Mouse (Mus musculus) gastrocnemius, postnatal 10 days (tissue): ENCODE measurements around the gene Rlbp1. TPM values are rescaled to one million over a fixed set of nuclear protein-coding genes. Genes with fewer than 3 reads are reported as not detected.
A peak's percentile ranks its signal among the peaks of the same experiment; 100 is the strongest.

ENCODE experiments used
- DNase-seq: peaks from one replicate; pipeline ENCODE4 v3.0.0; 2021; ENCODE audit warnings: mixed read lengths
- total RNA-seq, 2 experiments: library from RNA; stranded (reverse); gene quantifications; 2 replicates each; pipeline ENCODE4 v1.2.3; 2021

Rlbp1 gene
- total RNA-seq, 2 experiments from 2014 or later: not detected

- no peak for DNase-seq
These were observed 10.2 kb downstream of the Rlbp1 start for GRCm38 (mm10) chr7:79376516-79377275.

DNA sequence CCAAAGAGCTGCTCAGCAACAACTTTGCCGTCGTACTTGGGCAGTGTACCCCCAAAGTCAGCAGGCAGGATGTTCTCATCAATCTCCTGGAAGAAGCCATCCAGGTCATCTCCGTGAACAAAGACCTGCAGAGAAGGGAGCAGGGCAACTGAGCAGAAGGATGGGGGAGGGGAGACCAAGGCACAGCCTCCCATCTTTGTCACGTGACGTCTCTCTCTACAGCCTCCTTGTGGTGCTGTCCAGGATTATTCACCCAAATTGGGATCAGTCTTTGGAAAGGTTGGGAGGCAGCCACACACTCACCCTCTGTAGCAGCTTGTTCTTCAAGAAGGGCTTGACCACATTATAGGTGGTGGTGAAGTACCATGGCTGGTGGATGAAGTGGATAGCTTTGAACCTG is 11.3 kb downstream of the Rlbp1 start:
- no peak for DNase-seq

GRCm38 (mm10) chr7:79374017-79374416 is 12.8 kb downstream of the Rlbp1 start:
- DNase-seq: no peak

DNA sequence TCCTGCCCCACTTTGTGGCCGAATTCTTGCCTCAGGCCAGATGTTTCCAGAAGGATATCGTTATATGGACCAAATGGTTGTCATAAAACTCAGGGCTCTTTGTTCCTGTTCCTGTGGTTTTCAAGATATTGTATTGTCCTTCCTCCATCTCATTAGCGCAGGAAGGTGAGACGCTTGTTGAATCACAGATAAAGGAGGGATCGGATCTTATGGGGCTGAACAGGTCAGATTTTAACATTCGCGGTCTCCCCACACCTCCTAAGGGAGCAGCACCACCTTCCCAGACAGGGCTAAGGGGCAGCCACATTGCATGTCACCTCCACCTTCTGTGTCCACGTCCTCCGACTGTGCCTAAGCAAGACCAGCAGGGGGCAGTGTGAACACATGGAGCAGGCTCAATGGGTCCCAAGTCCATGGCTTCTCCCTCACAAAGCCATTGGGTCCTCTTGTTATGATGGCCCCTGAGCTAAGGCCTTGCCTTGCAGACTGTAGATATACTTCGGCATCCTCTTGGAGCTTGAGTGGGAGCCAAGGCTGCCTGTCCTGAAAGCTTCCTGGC is 15.4 kb downstream of the Rlbp1 start:
- DNase-seq: peak; percentile 74

DNA sequence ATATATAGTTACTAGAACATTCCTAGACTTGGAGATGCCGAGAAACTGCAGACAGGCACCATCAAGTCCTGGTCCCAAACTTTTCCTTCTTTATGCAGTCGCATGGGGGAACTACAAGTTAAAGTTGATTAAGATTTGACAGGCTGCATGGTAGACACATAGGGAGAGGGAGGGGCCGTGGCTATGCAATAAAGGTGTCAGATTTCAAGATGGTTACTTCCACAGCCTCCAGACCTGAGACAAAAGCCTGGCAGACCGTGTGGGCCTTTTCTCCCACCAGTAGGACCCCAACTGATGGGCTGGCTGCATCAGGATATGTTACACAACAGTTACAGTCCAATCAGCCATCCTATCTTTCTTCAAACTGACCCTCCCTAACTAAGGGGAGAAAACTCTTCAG is 17.4 kb downstream of the Rlbp1 start:
- no peak for DNase-seq

- no peak for DNase-seq
These were observed 18.2 kb downstream of the Rlbp1 start for GRCm38 (mm10) chr7:79368664-79369063.

DNA sequence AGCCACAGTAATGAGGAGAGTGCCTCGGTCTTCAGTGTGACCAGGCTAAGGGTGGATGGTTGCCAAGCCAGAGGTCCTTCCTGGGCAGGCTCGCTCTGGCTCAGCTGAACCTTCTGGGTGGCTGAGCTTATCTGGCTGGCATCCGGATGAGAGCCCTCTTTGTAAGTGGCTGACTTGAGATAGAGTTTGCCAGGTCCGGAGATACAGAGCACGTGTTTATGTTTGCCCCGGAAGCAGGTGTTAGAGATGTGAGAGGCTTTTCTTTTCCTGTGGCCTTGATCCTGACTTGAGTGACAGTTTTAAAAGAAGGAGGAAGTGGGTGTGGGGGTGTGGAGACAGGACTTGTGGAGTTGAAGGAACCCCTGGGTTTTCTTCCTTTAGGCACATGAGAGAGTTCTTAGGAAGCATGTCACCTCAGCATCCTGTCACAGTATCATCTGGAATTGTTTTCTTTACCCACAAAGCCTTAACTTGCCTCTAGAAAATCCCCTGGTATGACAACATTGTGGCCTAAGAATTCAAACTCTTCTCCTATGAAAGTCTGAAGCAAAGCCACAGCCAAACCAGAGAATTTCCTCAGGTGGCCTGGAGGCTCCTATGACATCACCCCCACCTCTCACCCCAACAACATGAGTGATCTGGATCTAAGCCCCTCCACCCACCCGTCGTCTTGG is 23.3 kb downstream of the Rlbp1 start:
- DNase-seq: peak; percentile 38

DNA sequence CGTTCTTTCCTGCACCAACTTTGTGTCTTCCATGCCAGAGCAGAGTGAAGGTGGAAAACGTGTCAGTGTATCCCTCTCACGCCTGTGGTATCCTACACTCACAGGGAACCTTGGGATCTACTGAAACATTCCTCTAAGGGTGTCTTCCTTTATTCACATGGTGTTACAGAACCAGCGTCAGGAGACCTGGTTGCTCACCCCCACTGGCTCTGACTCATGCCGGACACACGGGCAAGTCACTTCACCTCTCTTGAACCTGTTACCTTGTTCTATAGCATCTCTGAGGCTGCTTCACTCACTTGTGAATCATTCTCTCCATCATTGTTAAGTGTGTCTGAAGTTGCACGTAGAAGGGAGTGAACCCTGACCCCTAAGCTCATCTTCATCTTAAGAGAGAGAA is 24.0 kb downstream of the Rlbp1 start:
- no peak for DNase-seq

- DNase-seq: no peak
These were observed 24.6 kb downstream of the Rlbp1 start for GRCm38 (mm10) chr7:79362208-79362607.

- no peak for DNase-seq
These were observed 26.8 kb downstream of the Rlbp1 start for GRCm38 (mm10) chr7:79360056-79360455.

GRCm38 (mm10) chr7:79359183-79359435 is 27.7 kb downstream of the Rlbp1 start:
- DNase-seq: no peak

GRCm38 (mm10) chr7:79358350-79359182 is 28.3 kb downstream of the Rlbp1 start:
- DNase-seq: no peak

- DNase-seq: peak; percentile 68
These were observed 37.0 kb downstream of the Rlbp1 start for GRCm38 (mm10) chr7:79349738-79350386.

DNA sequence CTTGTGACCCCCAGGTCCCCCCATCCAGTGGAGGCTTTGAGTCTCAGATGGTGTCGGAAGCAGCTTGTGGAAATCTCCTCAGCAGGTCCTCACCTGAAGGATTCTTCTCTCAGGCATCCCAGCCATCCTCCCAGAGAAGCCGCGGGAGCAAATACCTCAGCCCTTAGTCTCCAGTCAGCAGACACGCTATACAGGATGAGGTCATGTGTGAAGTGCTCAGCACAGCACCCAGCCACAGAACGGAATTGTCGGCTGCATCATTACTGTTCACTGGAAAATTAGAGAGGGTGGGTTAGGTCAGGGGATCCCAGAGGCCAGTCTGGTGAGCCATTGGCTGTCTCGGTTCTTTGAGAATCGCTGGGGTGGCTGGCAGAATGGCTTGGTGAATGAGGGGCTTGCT is 38.0 kb downstream of the Rlbp1 start:
- DNase-seq: no peak

DNA sequence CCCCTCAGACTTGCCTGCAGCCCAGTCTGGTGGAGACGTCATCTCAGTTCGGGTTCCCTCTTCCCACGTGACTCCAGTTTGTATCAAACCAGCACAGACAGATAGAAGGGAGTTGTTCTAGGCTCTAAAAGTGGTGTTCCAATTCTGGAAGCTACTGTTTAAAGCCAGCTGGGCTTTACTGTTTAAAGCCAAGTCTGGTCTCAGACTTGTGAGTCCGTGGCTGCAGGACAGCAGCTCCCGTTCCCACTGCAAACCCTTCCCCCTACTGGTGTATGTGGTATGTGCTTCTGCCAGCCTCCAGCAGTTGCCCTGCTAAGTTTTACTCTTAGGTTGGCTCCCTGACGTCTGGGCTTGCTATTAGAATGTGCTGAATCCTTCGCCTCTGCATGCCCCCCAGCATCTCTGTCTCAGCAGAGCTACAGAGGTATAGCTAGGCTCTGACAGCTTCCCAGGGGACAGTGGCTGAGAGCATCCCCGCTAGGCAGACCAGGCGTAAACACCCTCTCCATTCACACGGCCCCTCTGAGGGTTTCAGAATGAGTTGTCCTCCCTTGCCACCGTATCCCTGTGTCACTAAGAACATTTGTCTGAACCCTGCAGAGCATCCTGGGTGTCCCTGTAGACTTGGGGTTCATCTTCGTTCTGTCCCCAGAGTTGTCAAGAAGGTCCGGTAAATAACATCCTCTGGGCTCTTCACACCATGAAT is 39.6 kb downstream of the Rlbp1 start:
- DNase-seq: no peak

- no peak for DNase-seq
These were observed 40.2 kb downstream of the Rlbp1 start for GRCm38 (mm10) chr7:79346555-79347075.

GRCm38 (mm10) chr7:79345902-79346301 is 40.9 kb downstream of the Rlbp1 start:
- DNase-seq: peak; percentile 71

DNA sequence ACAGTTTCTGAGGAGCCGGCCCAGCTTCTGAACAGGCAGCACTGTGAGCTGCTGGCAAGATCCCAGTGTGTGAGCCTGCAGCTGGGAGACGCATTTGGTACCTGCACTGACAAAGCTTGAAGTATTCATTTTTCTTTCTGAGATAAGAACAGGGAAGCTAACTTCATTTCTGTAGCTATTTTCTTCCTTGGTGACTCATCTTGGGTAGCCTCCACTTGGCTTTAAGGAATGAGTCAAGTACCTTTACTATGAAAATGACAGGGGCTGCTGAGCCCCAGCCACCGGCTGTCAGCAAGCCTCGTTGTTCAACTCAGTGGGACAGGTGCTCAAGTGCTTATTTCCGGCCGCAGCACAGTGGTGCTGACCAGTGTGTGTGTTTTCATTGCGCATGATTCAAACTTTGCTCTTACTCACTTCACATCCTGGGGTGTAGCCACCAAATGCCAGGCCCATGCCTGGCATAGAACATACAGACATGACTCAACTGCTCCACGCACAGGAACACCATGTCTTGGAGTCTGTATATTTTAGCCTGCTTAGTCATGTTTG is 50.4 kb downstream of the Rlbp1 start:
- DNase-seq: no peak

- DNase-seq: no peak
These were observed 53.4 kb downstream of the Rlbp1 start for GRCm38 (mm10) chr7:79333419-79333818.

DNA sequence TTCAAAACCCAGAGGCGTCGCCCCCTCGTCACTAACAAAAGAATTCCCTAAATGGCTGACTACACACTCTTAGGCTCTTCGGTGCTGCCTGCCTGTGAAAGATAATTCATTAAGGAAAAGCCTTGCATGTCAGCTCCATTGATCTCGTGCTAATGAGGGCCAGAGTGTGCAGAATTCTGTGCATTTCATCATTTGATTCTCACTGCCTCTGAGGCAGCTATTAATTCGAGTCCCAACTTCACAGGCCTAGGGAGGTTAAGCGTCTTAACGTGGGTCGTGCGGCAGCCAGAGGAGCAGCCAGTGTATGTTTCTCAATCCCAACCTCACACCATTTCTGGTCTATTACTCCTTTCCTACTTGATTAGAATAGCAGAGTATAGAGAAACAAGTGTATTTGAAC is 55.7 kb downstream of the Rlbp1 start:
- DNase-seq: no peak

DNA sequence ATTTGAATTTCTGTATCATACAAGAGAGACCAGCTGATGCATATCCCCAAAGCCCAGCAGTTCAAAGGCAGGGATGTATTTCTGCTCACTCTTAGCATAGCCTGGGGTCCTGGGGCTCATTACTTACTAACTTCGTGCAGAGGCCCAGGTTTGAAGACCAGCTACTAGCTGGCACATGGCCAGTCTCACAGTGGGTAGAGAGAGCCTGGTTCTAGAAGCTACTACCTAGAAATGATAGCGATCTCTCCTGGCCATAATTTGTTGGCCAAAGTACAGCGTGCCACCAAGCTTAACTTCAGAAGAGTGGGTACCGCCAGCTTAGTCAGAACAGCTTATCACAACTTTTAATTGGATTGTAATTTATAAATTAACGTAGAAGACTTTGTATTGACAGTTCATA is 58.1 kb downstream of the Rlbp1 start:
- no peak for DNase-seq
